Mouse (Mus musculus): ENCODE measurements around the gene Agpat4. TPM values are rescaled to one million over a fixed set of nuclear protein-coding genes. Genes with fewer than 3 reads are reported as not detected.

Gene Agpat4
- polyA plus RNA-seq, 1 experiment = not detected

- H3K4me3 ChIP-seq (ENCODE audit: insufficient read depth, low read depth, low read length) = no peak overlapping the region
These were observed 19.1 kb upstream of the Agpat4 start for GRCm38 (mm10) chr17:12099415-12099814.

DNA sequence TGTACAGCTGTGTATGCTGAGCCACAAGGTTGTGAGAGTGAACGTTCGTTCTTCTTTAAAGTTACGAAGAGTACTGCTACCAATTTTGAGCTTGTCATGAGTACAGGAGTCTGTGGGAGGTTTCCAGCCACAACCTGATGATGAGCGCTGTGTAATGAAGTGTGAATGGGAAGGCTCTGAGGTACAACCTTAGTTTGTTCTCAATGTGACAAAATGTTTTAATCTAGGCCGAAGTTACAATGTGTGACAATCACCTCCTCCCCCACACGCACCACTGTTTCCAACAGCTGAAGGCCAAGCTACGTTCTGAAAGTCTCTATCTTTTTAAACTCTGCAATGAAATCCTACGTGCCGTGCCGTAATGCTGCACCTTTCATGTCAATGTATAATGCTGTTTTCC is 16.2 kb upstream of the Agpat4 start:
- TF ChIP-seq CTCF (IDR thresholded peaks at IDR 0.05; ENCODE audit: insufficient read depth, low read depth, low read length) (no peak), POLR2A (IDR thresholded peaks at IDR 0.05; ENCODE audit: insufficient read depth, low read depth, low read length) (no peak)

More at GRCm38 (mm10) chr17:12099415-12099814, 19.1 kb upstream of the Agpat4 start:
- peaks cover 4% of the 10 kb centered on the region for H3K4me1 ChIP-seq (ENCODE audit: control insufficient read depth, insufficient read depth, low read length)
- H3K27ac ChIP-seq (ENCODE audit: insufficient read depth, low read depth, low read length) = no peak overlapping the region
- TF ChIP-seq POLR2A (IDR thresholded peaks at IDR 0.05; ENCODE audit: insufficient read depth, low read depth, low read length) = no peak
- TF ChIP-seq CTCF (IDR thresholded peaks at IDR 0.05; ENCODE audit: insufficient read depth, low read depth, low read length) = no peak

GRCm38 (mm10) chr17:12103781-12104180 is 14.7 kb upstream of the Agpat4 start:
- TF ChIP-seq POLR2A (IDR thresholded peaks at IDR 0.05; ENCODE audit: insufficient read depth, low read depth, low read length) (no peak), CTCF (IDR thresholded peaks at IDR 0.05; ENCODE audit: insufficient read depth, low read depth, low read length) (no peak)
- no peak overlapping the region for H3K4me3 ChIP-seq (ENCODE audit: insufficient read depth, low read depth, low read length)
- no peaks in the 10 kb centered on the region for H3K4me1 ChIP-seq (ENCODE audit: control insufficient read depth, insufficient read depth, low read length)
- H3K27ac ChIP-seq (ENCODE audit: insufficient read depth, low read depth, low read length) = no peak overlapping the region
- 84% methylated on average over 6 of the region's 6 CpGs for WGBS

More for the DNA sequence above, 16.2 kb upstream of the Agpat4 start:
- no peak overlapping the region for H3K27ac ChIP-seq (ENCODE audit: insufficient read depth, low read depth, low read length)
- H3K4me1 ChIP-seq (ENCODE audit: control insufficient read depth, insufficient read depth, low read length) = no peaks in the 10 kb centered on the region
- no peak overlapping the region for H3K4me3 ChIP-seq (ENCODE audit: insufficient read depth, low read depth, low read length)
- WGBS = 88% methylated on average over 10 of the region's 10 CpGs

- Histone ChIP-seq H3K4me1 (ENCODE audit: control insufficient read depth, insufficient read depth, low read length) (no peaks in the 10 kb centered on the region), H3K4me3 (ENCODE audit: insufficient read depth, low read depth, low read length) (no peak overlapping the region), H3K27ac (ENCODE audit: insufficient read depth, low read depth, low read length) (no peak overlapping the region)
- TF ChIP-seq POLR2A (IDR thresholded peaks at IDR 0.05; ENCODE audit: insufficient read depth, low read depth, low read length) = no peak
- no peak for TF ChIP-seq CTCF (IDR thresholded peaks at IDR 0.05; ENCODE audit: insufficient read depth, low read depth, low read length)
- WGBS = 91% methylated on average over 7 of the region's 7 CpGs
These were observed 14.3 kb upstream of the Agpat4 start for GRCm38 (mm10) chr17:12104245-12104644.

GRCm38 (mm10) chr17:12104690-12105089 is 13.8 kb upstream of the Agpat4 start:
- Histone ChIP-seq H3K27ac (ENCODE audit: insufficient read depth, low read depth, low read length) (no peak overlapping the region), H3K4me1 (ENCODE audit: control insufficient read depth, insufficient read depth, low read length) (no peaks in the 10 kb centered on the region), H3K4me3 (ENCODE audit: insufficient read depth, low read depth, low read length) (no peak overlapping the region)
- WGBS = 96% methylated on average over 6 of the region's 6 CpGs
- TF ChIP-seq POLR2A (IDR thresholded peaks at IDR 0.05; ENCODE audit: insufficient read depth, low read depth, low read length) (no peak), CTCF (IDR thresholded peaks at IDR 0.05; ENCODE audit: insufficient read depth, low read depth, low read length) (no peak)

- 78% methylated on average over 4 of the region's 4 CpGs for WGBS
- Histone ChIP-seq H3K4me1 (ENCODE audit: control insufficient read depth, insufficient read depth, low read length) (no peaks in the 10 kb centered on the region), H3K27ac (ENCODE audit: insufficient read depth, low read depth, low read length) (no peak overlapping the region), H3K4me3 (ENCODE audit: insufficient read depth, low read depth, low read length) (no peak overlapping the region)
- TF ChIP-seq CTCF (IDR thresholded peaks at IDR 0.05; ENCODE audit: insufficient read depth, low read depth, low read length) = no peak
- no peak for TF ChIP-seq POLR2A (IDR thresholded peaks at IDR 0.05; ENCODE audit: insufficient read depth, low read depth, low read length)
These were observed 12.2 kb upstream of the Agpat4 start for GRCm38 (mm10) chr17:12106255-12106654.

DNA sequence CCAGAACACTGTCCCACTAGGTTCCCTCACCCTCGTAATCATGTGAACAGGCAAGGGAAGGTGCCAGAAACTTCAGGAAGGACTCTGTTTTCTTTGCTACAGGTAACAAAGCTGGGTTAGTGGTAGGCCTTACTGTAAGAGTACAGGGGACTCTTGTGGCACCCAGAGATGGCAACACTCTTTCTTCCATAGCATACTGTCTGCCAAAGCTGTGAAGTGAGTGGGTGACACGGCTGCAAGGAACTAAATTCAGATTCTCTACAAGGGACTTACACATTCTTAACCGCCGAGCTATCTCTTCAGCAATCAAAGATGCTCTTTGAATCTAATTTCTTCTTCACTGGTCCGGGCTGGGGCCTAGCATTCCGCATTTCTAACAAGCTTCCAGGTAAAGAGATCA is 4.9 kb upstream of the Agpat4 start:
- Histone ChIP-seq H3K4me3 (ENCODE audit: insufficient read depth, low read depth, low read length) (no peak overlapping the region), H3K27ac (ENCODE audit: insufficient read depth, low read depth, low read length) (no peak overlapping the region), H3K4me1 (ENCODE audit: control insufficient read depth, insufficient read depth, low read length) (peaks cover 6% of the 10 kb centered on the region; the same call in 1 of the 2 replicates)
- no peak for TF ChIP-seq CTCF (IDR thresholded peaks at IDR 0.05; ENCODE audit: insufficient read depth, low read depth, low read length)
- TF ChIP-seq POLR2A (IDR thresholded peaks at IDR 0.05; ENCODE audit: insufficient read depth, low read depth, low read length) = no peak
- WGBS = 91% methylated on average over 6 of the region's 6 CpGs

GRCm38 (mm10) chr17:12115086-12115485 is 3.4 kb upstream of the Agpat4 start:
- WGBS = 87% methylated on average over 2 of the region's 2 CpGs
- peaks cover 6% of the 10 kb centered on the region; the same call in 1 of the 2 replicates for H3K4me1 ChIP-seq (ENCODE audit: control insufficient read depth, insufficient read depth, low read length)
- H3K4me3 ChIP-seq (ENCODE audit: insufficient read depth, low read depth, low read length) = no peak overlapping the region
- H3K27ac ChIP-seq (ENCODE audit: insufficient read depth, low read depth, low read length) = no peak overlapping the region
- TF ChIP-seq POLR2A (IDR thresholded peaks at IDR 0.05; ENCODE audit: insufficient read depth, low read depth, low read length) (no peak), CTCF (IDR thresholded peaks at IDR 0.05; ENCODE audit: insufficient read depth, low read depth, low read length) (no peak)

DNA sequence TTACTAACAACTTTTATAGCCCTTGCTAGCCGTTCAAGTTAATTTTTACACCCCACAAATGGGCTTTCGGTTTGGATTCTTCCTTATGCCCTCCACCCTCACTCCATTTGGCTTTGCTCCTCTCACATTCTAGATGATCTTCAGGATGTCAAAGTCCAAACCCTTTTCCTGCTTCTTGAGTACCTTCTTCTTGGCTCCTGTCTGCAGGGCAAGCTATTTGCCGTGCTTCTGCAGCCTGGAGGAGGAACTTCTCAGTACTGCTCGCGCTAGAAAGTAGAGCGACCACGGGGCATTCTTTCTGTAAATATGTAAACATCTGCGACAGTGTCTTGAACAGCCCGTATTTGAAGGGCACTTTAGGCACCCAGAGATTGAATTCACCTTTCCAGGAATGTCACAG is 373 bp upstream of the Agpat4 start:
- TF ChIP-seq POLR2A (IDR thresholded peaks at IDR 0.05; ENCODE audit: insufficient read depth, low read depth, low read length) (no peak), CTCF (IDR thresholded peaks at IDR 0.05; ENCODE audit: insufficient read depth, low read depth, low read length) (no peak)
- Histone ChIP-seq H3K4me1 (ENCODE audit: control insufficient read depth, insufficient read depth, low read length) (peaks cover 6% of the 10 kb centered on the region; the same call in 1 of the 2 replicates), H3K27ac (ENCODE audit: insufficient read depth, low read depth, low read length) (no peak overlapping the region), H3K4me3 (ENCODE audit: insufficient read depth, low read depth, low read length) (peak overlapping the region; percentile 85)
- 6% methylated on average over 9 of the region's 9 CpGs for WGBS

All from olfactory bulb, adult 2 months (tissue).